1 mouse cellular context compared by ENCODE assay signal in the genomic region with DNA sequence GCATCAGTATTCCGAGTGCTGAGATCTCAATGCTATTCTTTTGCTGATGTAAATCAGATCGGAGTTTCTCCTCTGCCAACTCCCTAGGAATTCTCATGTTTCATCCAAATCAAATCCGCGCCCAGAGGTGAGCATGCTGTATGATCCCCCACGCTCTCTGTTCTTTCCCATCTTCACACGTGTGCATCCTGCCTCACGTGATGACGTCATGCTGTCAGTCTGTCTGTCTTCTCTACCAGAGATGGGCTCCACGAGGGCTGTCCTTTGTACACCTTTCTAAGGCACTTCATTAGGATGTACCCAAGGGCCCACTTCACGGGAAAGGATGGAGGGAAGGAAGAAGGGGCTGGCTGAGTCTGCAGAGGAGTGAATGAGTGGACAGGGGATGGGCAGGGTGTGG.
A peak's percentile ranks its signal among the peaks of the same experiment; 100 is the strongest.
TF ChIP-seq lines count a peak whose summit lies in the region.

No protein-coding gene starts in this region.

TF ChIP-seq in CH12.LX, 34 proteins besides CTCF, POLR2A, EP300 and RAD21 (continued from another document):
- TF ChIP-seq JUND (conservative IDR thresholded peaks at IDR 0.05; ENCODE audit: low read depth, low read length) (peak; percentile 58; the same call in 1 of the 2 replicates), UBTF (IDR thresholded peaks at IDR 0.05; ENCODE audit: low read depth, low read length) (no peak), MAX (IDR thresholded peaks at IDR 0.05; ENCODE audit: low read length) (peak; percentile 71), MAZ (IDR thresholded peaks at IDR 0.05; ENCODE audit: low read depth, low read length) (no peak), USF1 (IDR thresholded peaks at IDR 0.05; ENCODE audit: low read depth, low read length) (no peak), JUN (IDR thresholded peaks at IDR 0.05; ENCODE audit: insufficient read depth, low read depth, low read length) (peak; percentile 59), PAX5 (IDR thresholded peaks at IDR 0.05; ENCODE audit: low read length) (no peak), TBP (conservative IDR thresholded peaks at IDR 0.05; ENCODE audit: low read depth, low read length) (no peak), IRF4 (IDR thresholded peaks at IDR 0.05; ENCODE audit: low read depth, low read length) (no peak), USF2 (conservative IDR thresholded peaks at IDR 0.05; ENCODE audit: low read depth, low read length) (no peak), ELF1 (IDR thresholded peaks at IDR 0.05; ENCODE audit: low read depth, low read length) (no peak), MEF2A (IDR thresholded peaks at IDR 0.05; ENCODE audit: borderline replicate concordance, low read depth, low read length) (no peak)
